Mouse (Mus musculus) cerebellum, postnatal 4 days (tissue): ENCODE measurements at regions not wholly inside any gene's neighbourhood (a gene's known extent, or its start where the extent isn't known, plus 50 kb on each side); places are given as distances from the start of the nearest gene placed in this dataset.

Experiments used
- DNase-seq, 2 experiments: peaks; one replicate each; pipeline ENCODE4 v3.0.0; 2022; ENCODE audit warnings: low spot score in 2 of 2, mixed read lengths in 1 of 2

- peak in 1 of 2 experiments; percentile 42 for DNase-seq
Observed at GRCm38 (mm10) chr17:15194894-15195461, 153.6 kb upstream of the Gm3448 start.

- DNase-seq, result no peak
Observed at GRCm38 (mm10) chr17:15193831-15194230, 152.5 kb upstream of the Gm3448 start.

- DNase-seq, result no peak
Observed at GRCm38 (mm10) chr17:15192840-15193239, 151.5 kb upstream of the Gm3448 start.

GRCm38 (mm10) chr17:15185217-15185616 is 143.9 kb upstream of the Gm3448 start:
- peak in 1 of 2 experiments; percentile 14 for DNase-seq

- no peak for DNase-seq
Observed at GRCm38 (mm10) chr17:15183800-15184199, 142.5 kb upstream of the Gm3448 start.

GRCm38 (mm10) chr17:15182105-15182504 is 140.8 kb upstream of the Gm3448 start:
- DNase-seq, result no peak

GRCm38 (mm10) chr17:15180223-15180860 is 139.0 kb upstream of the Gm3448 start:
- no peak for DNase-seq

GRCm38 (mm10) chr17:15179411-15179951 is 138.1 kb upstream of the Gm3448 start:
- DNase-seq, result no peak

GRCm38 (mm10) chr17:15177390-15177789 is 136.1 kb upstream of the Gm3448 start:
- DNase-seq, result no peak

- DNase-seq, result peak in 1 of 2 experiments; percentile 3
Observed at GRCm38 (mm10) chr17:15174354-15174953, 133.1 kb upstream of the Gm3448 start.

GRCm38 (mm10) chr17:15167927-15168326 is 126.6 kb upstream of the Gm3448 start:
- no peak for DNase-seq

GRCm38 (mm10) chr17:15157693-15158333 is 116.5 kb upstream of the Gm3448 start:
- DNase-seq, result no peak

- no peak for DNase-seq
Observed at GRCm38 (mm10) chr17:15152996-15153735, 111.8 kb upstream of the Gm3448 start.

GRCm38 (mm10) chr17:15152477-15152876 is 111.1 kb upstream of the Gm3448 start:
- no peak for DNase-seq

GRCm38 (mm10) chr17:15151695-15152094 is 110.4 kb upstream of the Gm3448 start:
- DNase-seq, result no peak

- DNase-seq, result no peak
Observed at GRCm38 (mm10) chr17:15146607-15147006, 105.3 kb upstream of the Gm3448 start.

- DNase-seq, result no peak
Observed at GRCm38 (mm10) chr17:15145191-15145968, 104.0 kb upstream of the Gm3448 start.

GRCm38 (mm10) chr17:15140391-15140790 is 99.1 kb upstream of the Gm3448 start:
- no peak for DNase-seq
